Mouse (Mus musculus) ES-E14 (cell line): ENCODE measurements around the gene Crabp2.

Source experiments
- CHD2 ChIP-seq: IDR thresholded peaks from 2 replicates; pipeline ENCODE4 v1.6.1; 2014; ENCODE audit warnings: mild to moderate bottlenecking, low read depth, low read length, inconsistent platforms
- MAFK ChIP-seq: IDR thresholded peaks from 2 replicates; pipeline ENCODE4 v1.6.1; 2014; ENCODE audit warnings: mild to moderate bottlenecking, low read depth, low read length, inconsistent platforms; ENCODE audit not compliant: insufficient read depth
- ZC3H11A ChIP-seq: IDR thresholded peaks from 2 replicates; pipeline ENCODE4 v1.6.1; 2012; ENCODE audit warnings: low read depth, mild to moderate bottlenecking, inconsistent platforms, low read length, borderline replicate concordance
- ZNF384 ChIP-seq: IDR thresholded peaks from 2 replicates; pipeline ENCODE4 v1.6.1; 2012; ENCODE audit warnings: low read depth, low read length, inconsistent platforms

- no peak for TF ChIP-seq ZC3H11A
- no peak for TF ChIP-seq CHD2
- no peak for TF ChIP-seq MAFK
- no peak for TF ChIP-seq ZNF384
Measured at GRCm38 (mm10) chr3:87980728-87981127, 32.3 kb downstream of the Crabp2 start.
